Mouse (Mus musculus) liver, adult 10 weeks (tissue): ENCODE data around the gene Stx1b. TPM values are rescaled to one million over a fixed set of nuclear protein-coding genes. Genes with fewer than 3 reads are reported as not detected.

Experiments used
- polyA plus RNA-seq: library from polyadenylated mRNA; stranded (reverse); fragments of 350-450 nt; fragmentation: Illumina TruSeq; extraction: RNeasy Lipid Tissue Mini Kit (QIAGEN cat#74804); gene quantifications from one replicate; pipeline ENCODE4 v1.2.3, GENCODE M21; 2014; ENCODE audit warnings: low read depth, low replicate concordance

Gene Stx1b
- polyA plus RNA-seq = 3.2 TPM

DNA sequence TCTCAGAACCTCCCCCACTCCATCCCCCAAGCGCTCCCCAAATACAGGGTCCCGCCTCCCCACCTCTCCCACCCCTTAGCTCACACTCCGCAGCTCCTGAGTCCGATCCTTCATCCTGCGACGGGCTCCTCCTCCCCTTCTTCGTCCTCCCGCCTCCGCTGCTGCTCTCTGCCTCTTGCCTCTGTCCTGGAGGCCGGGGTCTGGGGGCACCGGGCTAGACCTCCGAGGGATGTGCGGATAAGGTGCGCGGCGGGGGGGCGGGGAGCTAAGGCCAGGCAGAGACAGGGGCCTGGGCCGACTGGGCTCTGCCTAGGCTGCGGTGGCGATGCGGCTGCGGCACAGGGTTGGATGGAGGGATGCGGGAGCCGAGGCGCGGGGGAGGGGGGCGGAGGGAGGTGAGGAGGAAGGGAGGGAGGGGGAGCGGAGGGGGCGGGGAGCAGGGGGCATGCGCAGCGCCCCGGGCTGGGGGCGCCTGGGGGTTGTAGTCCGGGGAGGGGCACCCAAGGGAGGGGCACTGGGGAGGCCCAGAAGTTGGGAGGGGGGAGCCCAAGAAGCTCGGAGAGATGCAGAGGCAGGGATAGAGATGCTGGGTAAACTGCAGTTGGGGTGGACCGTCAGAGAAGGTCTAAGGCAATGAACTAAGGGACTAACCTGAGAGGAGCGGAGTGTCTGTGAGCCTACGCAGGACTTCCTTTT is at the start of gene Stx1b, which contains the start of gene Stx4a:
Gene Stx1b, minus strand, starts transcription at position 374 of the 696 bp plus-strand sequence.
Gene Stx4a, plus strand, starts transcription at position 119 of the 696 bp plus-strand sequence.

DNA sequence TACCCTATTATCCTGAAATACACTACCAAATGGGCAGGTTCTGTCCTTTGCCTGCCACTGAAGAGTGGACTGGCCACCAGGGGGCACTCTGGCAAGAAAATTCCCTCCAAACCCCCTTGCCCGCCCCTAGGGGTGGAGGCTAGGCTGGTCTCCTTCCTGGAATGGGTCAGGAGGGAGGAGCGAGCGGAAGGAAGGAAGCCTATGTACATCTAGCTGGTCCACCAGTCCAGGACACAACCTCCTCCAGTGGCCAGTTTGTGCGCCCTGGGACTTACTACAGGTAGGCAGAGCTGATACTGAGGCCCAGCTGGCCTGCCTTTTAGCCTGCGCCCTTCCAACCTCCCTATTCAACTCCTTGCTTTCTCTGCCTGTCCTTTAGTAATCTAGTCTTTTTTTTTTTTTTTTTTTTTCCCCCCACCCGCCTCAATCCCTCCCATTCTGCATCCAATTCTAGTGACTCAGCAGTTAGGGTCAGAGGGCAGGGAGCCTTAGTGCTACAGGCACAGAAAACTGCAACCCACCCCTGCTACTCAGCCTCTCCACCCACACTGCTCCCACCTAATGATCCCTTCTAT is 23.8 kb downstream of the Stx1b start, which contains the start of gene Hsd3b7:
Gene Hsd3b7, plus strand, starts transcription at position 170 of the 575 bp plus-strand sequence.

DNA sequence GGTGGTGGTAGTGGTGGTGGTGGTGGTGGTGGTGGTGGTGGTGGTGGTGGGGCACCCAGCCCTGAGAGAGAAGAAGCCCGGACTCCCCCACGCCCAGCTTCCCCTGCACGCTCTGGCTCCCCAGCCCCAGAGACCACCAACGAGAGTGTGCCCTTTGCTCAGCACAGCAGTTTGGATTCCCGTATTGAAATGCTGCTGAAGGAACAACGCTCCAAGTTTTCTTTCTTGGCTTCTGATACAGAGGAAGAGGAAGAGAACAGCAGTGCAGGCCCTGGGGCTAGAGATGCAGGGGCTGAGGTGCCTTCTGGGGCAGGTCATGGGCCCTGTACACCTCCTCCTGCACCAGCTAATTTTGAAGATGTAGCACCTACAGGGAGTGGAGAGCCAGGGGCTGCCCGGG is 39.0 kb downstream of the Stx1b start, which contains the start of gene Gm49388:
Gene Gm49388, plus strand, starts transcription at position 301 of the 400 bp plus-strand sequence.

DNA sequence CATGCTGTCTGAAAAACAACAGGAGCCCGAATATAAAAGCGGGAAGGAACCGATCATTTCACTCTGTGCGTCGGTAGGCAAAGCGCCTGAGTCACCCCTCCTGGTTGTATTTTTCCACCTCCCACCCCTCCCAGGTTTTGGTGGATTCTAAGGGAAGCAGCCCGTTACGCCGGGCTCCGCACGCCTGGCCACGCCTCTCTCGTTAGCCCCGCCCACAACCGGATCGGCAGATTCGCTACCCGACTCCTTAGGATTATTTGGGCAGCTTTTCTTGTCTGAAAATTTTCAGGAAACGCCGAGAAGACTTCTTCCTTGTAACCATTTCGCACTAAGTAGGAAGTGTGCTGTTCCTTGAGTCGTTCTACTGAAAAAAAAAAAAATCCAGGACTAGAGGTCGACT is 47.9 kb downstream of the Stx1b start, which contains the start of gene Setd1a:
Gene Setd1a, plus strand, starts transcription at position 245 of the 400 bp plus-strand sequence.

DNA sequence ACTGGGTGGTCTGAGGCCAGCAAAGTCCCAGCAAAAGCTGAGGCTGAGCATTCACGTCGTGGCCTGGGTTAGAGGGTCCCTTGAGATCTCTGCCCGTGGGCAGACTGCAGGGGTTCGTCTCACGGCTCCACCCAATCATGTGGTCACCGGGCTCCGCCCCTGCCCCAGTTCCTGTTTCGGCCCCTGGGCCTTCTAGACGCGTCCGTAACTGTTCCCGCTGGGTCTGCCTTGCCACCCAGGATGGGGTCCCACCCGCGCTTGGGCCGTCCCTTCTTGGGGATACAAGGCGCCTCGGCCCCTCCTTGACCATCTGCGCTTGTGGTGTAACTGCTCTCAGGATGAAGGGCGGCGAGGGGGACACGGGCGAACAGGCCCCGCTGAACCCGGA is 54.7 kb downstream of the Stx1b start, which contains the start of gene Orai3:
Gene Orai3, plus strand, starts transcription at position 165 of the 388 bp plus-strand sequence.

Other genes with a start within 250 kb of the Stx1b start
- not detected for gene Ccdc189, start 236.0 kb downstream of the Stx1b start, polyA plus RNA-seq
- 1.8 TPM for gene Rnf40, start 235.8 kb downstream of the Stx1b start, polyA plus RNA-seq
- gene Zfp629, start 208.8 kb downstream of the Stx1b start, polyA plus RNA-seq = 3.5 TPM
- gene Bcl7c, start 115.6 kb downstream of the Stx1b start, polyA plus RNA-seq = 0.26 TPM
- 5.0 TPM for gene Ctf1, start 111.8 kb downstream of the Stx1b start, polyA plus RNA-seq
- not detected for gene Ctf2, start 92.4 kb downstream of the Stx1b start, polyA plus RNA-seq
- 0.21 TPM for gene Fbxl19, start 80.0 kb downstream of the Stx1b start, polyA plus RNA-seq
- gene Orai3, start 54.7 kb downstream of the Stx1b start, polyA plus RNA-seq = 4.0 TPM
- gene Setd1a, start 47.9 kb downstream of the Stx1b start, polyA plus RNA-seq = 1.6 TPM
- gene Gm49388, start 38.9 kb downstream of the Stx1b start, polyA plus RNA-seq = not detected
- 305 TPM for gene Hsd3b7, start 23.9 kb downstream of the Stx1b start, polyA plus RNA-seq
- 12.3 TPM for gene Stx4a, start 255 bp downstream of the Stx1b start, polyA plus RNA-seq
- 1.8 TPM for gene Zfp646, start 51.7 kb upstream of the Stx1b start, polyA plus RNA-seq
- 0.21 TPM for gene Zfp668, start 52.3 kb upstream of the Stx1b start, polyA plus RNA-seq
- gene Prss53, start 66.4 kb upstream of the Stx1b start, polyA plus RNA-seq = 0.24 TPM
- gene Gm21974, start 70.9 kb upstream of the Stx1b start, polyA plus RNA-seq = not detected
- 252 TPM for gene Vkorc1, start 71.1 kb upstream of the Stx1b start, polyA plus RNA-seq
- gene Bckdk, start 79.5 kb upstream of the Stx1b start, polyA plus RNA-seq = 1.1 TPM
- 8.6 TPM for gene Kat8, start 88.0 kb upstream of the Stx1b start, polyA plus RNA-seq
- gene Prss8, start 105.6 kb upstream of the Stx1b start, polyA plus RNA-seq = not detected
- gene Prss36, start 122.2 kb upstream of the Stx1b start, polyA plus RNA-seq = 0.37 TPM
- 200 TPM for gene Fus, start 142.9 kb upstream of the Stx1b start, polyA plus RNA-seq
- 0.61 TPM for gene Pycard, start 169.3 kb upstream of the Stx1b start, polyA plus RNA-seq
- gene Trim72, start 179.4 kb upstream of the Stx1b start, polyA plus RNA-seq = not detected
- 0.42 TPM for gene Itgam, start 238.1 kb upstream of the Stx1b start, polyA plus RNA-seq
- not detected for gene Gm49368, start 238.1 kb upstream of the Stx1b start, polyA plus RNA-seq